Mouse (Mus musculus) cortical plate, adult 2 months (tissue): ENCODE measurements around the gene Mospd2.

Experiments
- CTCF ChIP-seq: fragments of 200-500 bp; IDR thresholded peaks from 2 replicates; pipeline ENCODE4 v1.5.1; 2011; ENCODE audit warnings: mild to moderate bottlenecking, control low read depth, low read length; ENCODE audit not compliant: insufficient read depth; ENCODE audit errors: extremely low read depth
- POLR2A ChIP-seq: fragments of 200-500 bp; IDR thresholded peaks from 2 replicates; pipeline ENCODE4 v1.6.1; 2011; ENCODE audit warnings: mild to moderate bottlenecking, low read length, control low read depth; ENCODE audit not compliant: insufficient read depth; ENCODE audit errors: extremely low read depth

GRCm38 (mm10) chrX:164971206-164971605 is 9.0 kb downstream of the Mospd2 start:
- TF ChIP-seq CTCF (no peak), POLR2A (no peak)
